Mouse (Mus musculus): ENCODE measurements around the gene Alox15. TPM values are rescaled to one million over a fixed set of nuclear protein-coding genes. Genes with fewer than 3 reads are reported as not detected.

The Alox15 gene
- total RNA-seq, 2 experiments from 2014 or later: not detected

GRCm38 (mm10) chr11:70319614-70320013 is 32.2 kb downstream of the Alox15 start:
- no peak for DNase-seq (ENCODE audit: low spot score in 2 of 2)
- intact Hi-C loops (cut with DNase I): no loop called here

GRCm38 (mm10) chr11:70313833-70314232 is 38.0 kb downstream of the Alox15 start:
- DNase-seq (ENCODE audit: low spot score in 2 of 2): no peak
- intact Hi-C loops (cut with DNase I): no loop called here

GRCm38 (mm10) chr11:70309341-70309740 is 42.5 kb downstream of the Alox15 start:
- peak; percentile 41 to 56 for DNase-seq (ENCODE audit: low spot score in 2 of 2)
- intact Hi-C loops (cut with DNase I): loop anchor here (2.0 kb wide), 1 partner anchor 57 kb away; no protein-coding TSS in a partner anchor

GRCm38 (mm10) chr11:70308296-70308695 is 43.5 kb downstream of the Alox15 start:
- no peak for DNase-seq (ENCODE audit: low spot score in 2 of 2)
- intact Hi-C loops (cut with DNase I): loop anchor here (2.0 kb wide), 1 partner anchor 55 kb away; no protein-coding TSS in a partner anchor

GRCm38 (mm10) chr11:70306159-70306558 is 45.7 kb downstream of the Alox15 start:
- intact Hi-C loops (cut with DNase I): no loop called here
- DNase-seq (ENCODE audit: low spot score in 2 of 2): no peak

- DNase-seq (ENCODE audit: low spot score in 2 of 2): no peak
- intact Hi-C loops (cut with DNase I): no loop called here
Observed at GRCm38 (mm10) chr11:70302293-70302692, 49.5 kb downstream of the Alox15 start.

- intact Hi-C loops (cut with DNase I): no loop called here
- DNase-seq (ENCODE audit: low spot score in 2 of 2): no peak
Observed at GRCm38 (mm10) chr11:70297836-70298454, 53.9 kb downstream of the Alox15 start.

- intact Hi-C loops (cut with DNase I): no loop called here
- no peak for DNase-seq (ENCODE audit: low spot score in 2 of 2)
Observed at GRCm38 (mm10) chr11:70297405-70297804, 54.4 kb downstream of the Alox15 start.

Other genes with a start within 250 kb of the Alox15 start
- gene Mgl2, start 221.7 kb downstream of the Alox15 start, total RNA-seq (2021): under 1 TPM; 0.44 to 0.50 TPM
- 1 to 10 TPM; 2.3 to 2.4 TPM for gene Clec10a, start 195.8 kb downstream of the Alox15 start, total RNA-seq (2021)
- 10 to 100 TPM; 23.9 to 27.1 TPM for gene Slc16a11, start 139.3 kb downstream of the Alox15 start, total RNA-seq (2021)
- gene Slc16a13, start 131.0 kb downstream of the Alox15 start, total RNA-seq (2021): 1 to 10 TPM; 7.0 to 8.3 TPM
- gene Bcl6b, start 122.2 kb downstream of the Alox15 start, total RNA-seq (2021): 1 to 10 TPM; 1.7 to 2.2 TPM
- 10 to 100 TPM; 45.9 to 47.1 TPM for gene 0610010K14Rik, start 114.1 kb downstream of the Alox15 start, total RNA-seq (2021)
- gene Gm21988, start 112.2 kb downstream of the Alox15 start, total RNA-seq (2021): 1 to 10 TPM; 5.2 to 6.0 TPM
- gene Rnasek, start 112.2 kb downstream of the Alox15 start, total RNA-seq (2021): 100 to 1,000 TPM; 261 to 273 TPM
- under 1 TPM in 1 of 2 experiments, not detected in 1; 0.23 TPM for gene Alox12, start 96.7 kb downstream of the Alox15 start, total RNA-seq (2021)
- under 1 TPM; 0.34 to 0.60 TPM for gene Alox12e, start 29.4 kb downstream of the Alox15 start, total RNA-seq (2021)
- 10 to 100 TPM; 34.9 to 42.0 TPM for gene Pelp1, start 58.0 kb upstream of the Alox15 start, total RNA-seq (2021)
- gene Arrb2, start 80.6 kb upstream of the Alox15 start, total RNA-seq (2021): 10 to 100 TPM; 64.6 to 66.7 TPM
- 10 to 100 TPM; 12.9 to 15.7 TPM for gene Med11, start 99.9 kb upstream of the Alox15 start, total RNA-seq (2021)
- gene Zmynd15, start 107.4 kb upstream of the Alox15 start, total RNA-seq (2021): under 1 TPM; 0.41 to 0.94 TPM
- gene Cxcl16, start 108.0 kb upstream of the Alox15 start, total RNA-seq (2021): 1 to 10 TPM in 1 of 2 experiments, under 1 TPM in 1; 0.94 to 1.2 TPM
- gene Tm4sf5, start 153.2 kb upstream of the Alox15 start, total RNA-seq (2021): not detected
- gene Vmo1, start 162.6 kb upstream of the Alox15 start, total RNA-seq (2021): not detected
- not detected for gene Gltpd2, start 167.2 kb upstream of the Alox15 start, total RNA-seq (2021)
- 100 to 1,000 TPM; 172 to 186 TPM for gene Psmb6, start 173.3 kb upstream of the Alox15 start, total RNA-seq (2021)
- gene Gm40193, start 180.9 kb upstream of the Alox15 start, total RNA-seq (2021): not detected
- 10 to 100 TPM; 13.0 to 15.2 TPM for gene Pld2, start 188.0 kb upstream of the Alox15 start, total RNA-seq (2021)
- 100 to 1,000 TPM; 412 to 432 TPM for gene Mink1, start 210.8 kb upstream of the Alox15 start, total RNA-seq (2021)